Mouse (Mus musculus) cerebellum, adult 2 months (tissue): ENCODE data around the gene Efcab6. TPM values are rescaled to one million over a fixed set of nuclear protein-coding genes. Genes with fewer than 3 reads are reported as not detected.

Experiments
- DNase-seq, 2 experiments: peaks; one replicate each; pipeline ENCODE4 v3.0.0; 2021
- H3K27ac ChIP-seq: fragments of 200-500 bp; 2 replicates; pipeline ENCODE4 v1.5.1; 2012; ENCODE audit warnings: low read length, control low read depth, inconsistent platforms; ENCODE audit not compliant: insufficient read depth
- H3K27me3 ChIP-seq: fragments of 200-500 bp; 2 replicates; pipeline ENCODE4 v1.6.1; 2012; ENCODE audit warnings: inconsistent platforms, mild to moderate bottlenecking, low read length, moderate library complexity; ENCODE audit not compliant: control insufficient read depth, insufficient read depth
- H3K4me1 ChIP-seq: fragments of 200-500 bp; 2 replicates; pipeline ENCODE4 v1.6.1; 2011; ENCODE audit warnings: low read length; ENCODE audit not compliant: control insufficient read depth, insufficient read depth
- H3K4me3 ChIP-seq: fragments of 200-500 bp; replicated peaks from 2 replicates; pipeline ENCODE3; 2011; ENCODE audit warnings: mild to moderate bottlenecking, low read depth, low read length, control low read depth; ENCODE audit not compliant: insufficient read depth
- CTCF ChIP-seq: fragments of 200-500 bp; IDR thresholded peaks from 2 replicates; pipeline ENCODE4 v1.5.1; 2011; ENCODE audit warnings: low read depth, mild to moderate bottlenecking, control low read depth, low read length, moderate library complexity, borderline replicate concordance; ENCODE audit not compliant: insufficient read depth
- POLR2A ChIP-seq: fragments of 200-500 bp; IDR thresholded peaks from 2 replicates; pipeline ENCODE4 v1.6.1; 2011; ENCODE audit warnings: low read length, control low read depth, borderline replicate concordance; ENCODE audit not compliant: insufficient read depth
- WGBS: fragments of 180-500 bp; shearing (Covaris S2); methylation state at CpG from one replicate; pipeline ENCODE4 v1.1.7; 2018; 5-methylcytosine and 5-hydroxymethylcytosine counted together
- polyA plus RNA-seq: library from polyadenylated mRNA; depleted of rRNA; stranded (reverse); fragments of >200 nt; gene quantifications from 2 replicates; pipeline ENCODE4 v1.2.3, GENCODE M21; 2012

Efcab6 gene
- polyA plus RNA-seq, 1 experiment, result 0.70 TPM

GRCm38 (mm10) chr15:83965126-83965525, 100.1 kb downstream of the Efcab6 start:
- Histone ChIP-seq H3K27me3 (no peaks in the 10 kb centered on the region), H3K4me3 (no peak overlapping the region), H3K27ac (no peak overlapping the region), H3K4me1 (no peaks in the 10 kb centered on the region)
- TF ChIP-seq POLR2A, result no peak
- no peak for TF ChIP-seq CTCF
- no peak for DNase-seq
- WGBS, result 52% methylated on average over 8 of the region's 8 CpGs

GRCm38 (mm10) chr15:83958376-83958775, 106.8 kb downstream of the Efcab6 start:
- Histone ChIP-seq H3K27ac (no peak overlapping the region), H3K4me1 (no peaks in the 10 kb centered on the region)
- DNase-seq, result no peak

GRCm38 (mm10) chr15:83956996-83957395, 108.2 kb downstream of the Efcab6 start:
- WGBS, result 95% methylated on average over 7 of the region's 7 CpGs
- Histone ChIP-seq H3K27ac (no peak overlapping the region), H3K27me3 (no peaks in the 10 kb centered on the region), H3K4me3 (no peak overlapping the region), H3K4me1 (no peaks in the 10 kb centered on the region)
- no peak for DNase-seq
- TF ChIP-seq POLR2A (no peak), CTCF (no peak)

More at GRCm38 (mm10) chr15:83958376-83958775, 106.8 kb downstream of the Efcab6 start:
- H3K4me3 ChIP-seq, result no peak overlapping the region
- no peaks in the 10 kb centered on the region for H3K27me3 ChIP-seq
- WGBS, result 61% methylated on average over 3 of the region's 3 CpGs
- TF ChIP-seq POLR2A, result no peak
- no peak for TF ChIP-seq CTCF

- H3K27me3 ChIP-seq, result no peaks in the 10 kb centered on the region
- no peak overlapping the region for H3K4me3 ChIP-seq
- 76% methylated on average over 8 of the region's 8 CpGs for WGBS
- no peak for TF ChIP-seq POLR2A
- no peak for TF ChIP-seq CTCF
- no peak overlapping the region for H3K27ac ChIP-seq
- H3K4me1 ChIP-seq, result no peaks in the 10 kb centered on the region
- DNase-seq, result no peak
Measured at GRCm38 (mm10) chr15:83955948-83956707, 109.1 kb downstream of the Efcab6 start.

GRCm38 (mm10) chr15:83949729-83950491, 115.3 kb downstream of the Efcab6 start:
- DNase-seq, result no peak
- no peaks in the 10 kb centered on the region for H3K4me1 ChIP-seq
- H3K27ac ChIP-seq, result no peak overlapping the region
- no peak overlapping the region for H3K4me3 ChIP-seq
- no peaks in the 10 kb centered on the region for H3K27me3 ChIP-seq
- WGBS, result 49% methylated on average over 16 of the region's 16 CpGs
- TF ChIP-seq POLR2A (no peak), CTCF (no peak)

GRCm38 (mm10) chr15:83939703-83940102, 125.5 kb downstream of the Efcab6 start:
- no peak for DNase-seq
- Histone ChIP-seq H3K4me3 (no peak overlapping the region), H3K4me1 (no peaks in the 10 kb centered on the region), H3K27me3 (no peaks in the 10 kb centered on the region), H3K27ac (no peak overlapping the region)
- no peak for TF ChIP-seq POLR2A
- no peak for TF ChIP-seq CTCF
- 34% methylated on average over 5 of the region's 5 CpGs for WGBS

- no peak for DNase-seq
- no peak overlapping the region for H3K27ac ChIP-seq
- H3K4me1 ChIP-seq, result no peaks in the 10 kb centered on the region
- no peak for TF ChIP-seq POLR2A
- TF ChIP-seq CTCF, result no peak
- no peaks in the 10 kb centered on the region for H3K27me3 ChIP-seq
- 73% methylated on average over 2 of the region's 2 CpGs for WGBS
- H3K4me3 ChIP-seq, result no peak overlapping the region
Measured at GRCm38 (mm10) chr15:83938466-83938865, 126.7 kb downstream of the Efcab6 start.

- no peak for TF ChIP-seq POLR2A
- TF ChIP-seq CTCF, result no peak
- 97% methylated on average over 4 of the region's 4 CpGs for WGBS
Measured at GRCm38 (mm10) chr15:83936506-83936905, 128.7 kb downstream of the Efcab6 start.

More at GRCm38 (mm10) chr15:83936506-83936905, 128.7 kb downstream of the Efcab6 start:
- no peak for DNase-seq
- no peaks in the 10 kb centered on the region for H3K4me1 ChIP-seq
- H3K27ac ChIP-seq, result no peak overlapping the region
- no peaks in the 10 kb centered on the region for H3K27me3 ChIP-seq
- no peak overlapping the region for H3K4me3 ChIP-seq
